Mouse (Mus musculus): ENCODE results near the gene Gm14525. TPM values are rescaled to one million over a fixed set of nuclear protein-coding genes. Genes with fewer than 3 reads are reported as not detected.

Gene Gm14525
- total RNA-seq (2023), result not detected

DNA sequence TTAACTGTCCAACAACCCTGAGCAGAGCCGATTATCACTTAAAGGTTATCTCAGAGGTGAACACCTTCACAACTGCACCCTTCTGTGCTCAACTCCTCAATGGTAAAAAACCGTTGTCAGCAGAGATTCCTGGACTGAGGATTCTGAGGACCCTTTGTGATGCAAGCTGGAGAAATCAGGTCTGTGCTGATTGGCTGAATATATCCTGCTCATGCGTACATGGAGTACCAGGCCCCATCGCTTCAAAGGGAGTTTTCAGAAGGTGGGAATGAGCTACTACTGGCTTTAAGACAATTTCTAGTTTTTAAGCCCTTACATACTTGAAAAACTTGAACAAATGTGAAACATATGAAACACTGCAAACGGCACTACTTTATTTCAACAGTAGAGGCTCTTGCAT lies at the start of gene Gm14525:
TSS of gene Gm14525 (minus strand) at position 101 of the 400 bp plus-strand sequence.

Other genes starting within 250 kb of the Gm14525 start
- not detected for gene Slx, start 157.1 kb downstream of the Gm14525 start, total RNA-seq (2023)
- not detected for gene Gm6121, start 233.1 kb upstream of the Gm14525 start, total RNA-seq (2023)

Measured in CD4-positive naive resting alpha-beta T cell, adult 57 days (primary cell).